ENCODE assay signal across 20 mouse cellular contexts in genomic region chr1:140264696-140265095, GRCm38 (mm10). TPM values are rescaled to one million over a fixed set of nuclear protein-coding genes. Genes with fewer than 3 reads are reported as not detected.
DNase-seq lines count a peak whose midpoint lies in the region; ATAC-seq and TF ChIP-seq lines count a peak whose summit lies in the region.
"Had no signal": no experiment of that assay in that cellular context is flagged by ENCODE, and none has a peak within 500 bp of the region (broad histone marks: within the 10 kb centered on the region; RNA-seq: fewer than 3 reads in every experiment).

No protein-coding gene starts in this region.

- no peak for TF ChIP-seq POLR2A in kidney, adult 2 months (IDR thresholded peaks at IDR 0.05; ENCODE audit: low read depth, low read length)

- H3K4me3 ChIP-seq in kidney, adult 2 months (ENCODE audit: insufficient read depth, low read depth, low read length): no peak overlapping the region
- H3K4me3 ChIP-seq in liver, postnatal 0 days (ENCODE audit: low read depth, low read length): no peak overlapping the region
- H3K4me3 ChIP-seq in liver, embryonic 11.5 days (ENCODE audit: low read depth, low read length): no peak overlapping the region
- no peak overlapping the region for H3K4me3 ChIP-seq in hindbrain, embryonic 10.5 days
- H3K4me3 ChIP-seq: limb, embryonic 13.5 days; lung, embryonic 15.5 days; midbrain, embryonic 15.5 days; neural tube, embryonic 15.5 days had no signal

- intact Hi-C loops in gastrocnemius, postnatal 14 days (cut with DNase I; ENCODE audit: low total_unique reads): no loop called here

- WGBS in kidney, adult 2 months: 61% methylated on average over 3 of the region's 3 CpGs
- WGBS in liver, postnatal 0 days (ENCODE audit: insufficient replicate concordance): 58% methylated on average over 3 of the region's 3 CpGs
- WGBS in liver, embryonic 11.5 days: 77% methylated on average over 3 of the region's 3 CpGs
- WGBS in hindbrain, embryonic 10.5 days: 92% methylated on average over 3 of the region's 3 CpGs

- TF ChIP-seq EP300 in liver, postnatal 0 days (IDR thresholded peaks at IDR 0.05; ENCODE audit: low read depth): no peak

- DNase-seq in gastrocnemius, adult 18-20 months (ENCODE audit: low spot score): peak; percentile 41
- no peak for DNase-seq in gastrocnemius, postnatal 25 days
- DNase-seq in kidney, adult 2 months: peak; percentile 23
- DNase-seq in kidney, adult 18-20 months: no peak
- DNase-seq in liver, postnatal 0 days: peak; percentile 29
- DNase-seq in liver, embryonic 11.5 days (ENCODE audit: low spot score): no peak
- peak; percentile 7 for DNase-seq in gastrocnemius, postnatal 14 days
- no peak for DNase-seq in hindbrain, embryonic 10.5 days (ENCODE audit: low spot score)
- DNase-seq: cerebellum, adult 18-20 months; embryo, embryonic 11 days; thymus, postnatal 36 days had no signal

- H3K36me3 ChIP-seq in kidney, adult 2 months (ENCODE audit: control insufficient read depth, insufficient read depth, low read length): no peaks in the 10 kb centered on the region
- H3K36me3 ChIP-seq in liver, postnatal 0 days (replicated peaks; ENCODE audit: insufficient read depth, low read length): no peaks in the 10 kb centered on the region
- H3K36me3 ChIP-seq in liver, embryonic 11.5 days (ENCODE audit: control insufficient read depth, insufficient read depth, low read length): no peaks in the 10 kb centered on the region
- no peaks in the 10 kb centered on the region for H3K36me3 ChIP-seq in hindbrain, embryonic 10.5 days
- H3K36me3 ChIP-seq: limb, embryonic 13.5 days; lung, embryonic 15.5 days; midbrain, embryonic 15.5 days; neural tube, embryonic 15.5 days had no signal

- no peaks in the 10 kb centered on the region for H3K9me3 ChIP-seq in liver, postnatal 0 days (ENCODE audit: low read length)
- H3K9me3 ChIP-seq in liver, embryonic 11.5 days (ENCODE audit: control insufficient read depth, low read length): no peaks in the 10 kb centered on the region
- no peaks in the 10 kb centered on the region for H3K9me3 ChIP-seq in hindbrain, embryonic 10.5 days
- H3K9me3 ChIP-seq: limb, embryonic 13.5 days; lung, embryonic 15.5 days; midbrain, embryonic 15.5 days; neural tube, embryonic 15.5 days had no signal

- TF ChIP-seq CTCF in kidney, adult 2 months (conservative IDR thresholded peaks at IDR 0.05; ENCODE audit: insufficient read depth, insufficient read length, low read depth, low read length): no peak
- no peak for TF ChIP-seq CTCF in liver, postnatal 0 days (IDR thresholded peaks at IDR 0.05; ENCODE audit: low read depth)

- H3K27me3 ChIP-seq in kidney, adult 2 months (replicated peaks; ENCODE audit: control insufficient read depth, insufficient read depth, low read length): no peaks in the 10 kb centered on the region
- no peaks in the 10 kb centered on the region for H3K27me3 ChIP-seq in liver, postnatal 0 days (ENCODE audit: insufficient read depth, low read length)
- no peaks in the 10 kb centered on the region for H3K27me3 ChIP-seq in liver, embryonic 11.5 days (replicated peaks; ENCODE audit: control insufficient read depth, insufficient read depth, low read length)
- H3K27me3 ChIP-seq in hindbrain, embryonic 10.5 days (ENCODE audit: insufficient read depth, poor library complexity, severe bottlenecking): no peaks in the 10 kb centered on the region
- H3K27me3 ChIP-seq: limb, embryonic 13.5 days; lung, embryonic 15.5 days; midbrain, embryonic 15.5 days; neural tube, embryonic 15.5 days had no signal

- no peak overlapping the region for H3K9ac ChIP-seq in liver, postnatal 0 days (replicated peaks)
- no peak overlapping the region for H3K9ac ChIP-seq in liver, embryonic 11.5 days (ENCODE audit: low read depth, low read length)
- H3K9ac ChIP-seq: limb, embryonic 13.5 days; lung, embryonic 15.5 days; midbrain, embryonic 15.5 days; neural tube, embryonic 15.5 days had no signal

- no peaks in the 10 kb centered on the region for H3K4me1 ChIP-seq in kidney, adult 2 months (ENCODE audit: control insufficient read depth, insufficient read depth, low read length)
- peaks cover 11% of the 10 kb centered on the region for H3K4me1 ChIP-seq in liver, postnatal 0 days (ENCODE audit: insufficient read depth)
- H3K4me1 ChIP-seq in liver, embryonic 11.5 days (replicated peaks; ENCODE audit: control insufficient read depth, insufficient read depth, low read length): no peaks in the 10 kb centered on the region
- no peaks in the 10 kb centered on the region for H3K4me1 ChIP-seq in hindbrain, embryonic 10.5 days (replicated peaks)
- H3K4me1 ChIP-seq: lung, embryonic 15.5 days; midbrain, embryonic 15.5 days; neural tube, embryonic 15.5 days had no signal

- ATAC-seq in liver, postnatal 0 days: no peak
- no peak for ATAC-seq in liver, embryonic 11.5 days (replicated peaks; ENCODE audit: low FRiP score)
- ATAC-seq: hindbrain, postnatal 0 days; intestine, postnatal 0 days; midbrain, embryonic 15.5 days had no signal

- no peak overlapping the region for H3K27ac ChIP-seq in kidney, adult 2 months (ENCODE audit: insufficient read depth, low read depth, low read length)
- no peak overlapping the region for H3K27ac ChIP-seq in liver, postnatal 0 days (ENCODE audit: low read depth)
- H3K27ac ChIP-seq in liver, embryonic 11.5 days (ENCODE audit: low read depth, low read length): no peak overlapping the region
- no peak overlapping the region for H3K27ac ChIP-seq in hindbrain, embryonic 10.5 days
- H3K27ac ChIP-seq: hindbrain, postnatal 0 days; limb, embryonic 13.5 days; lung, embryonic 15.5 days; midbrain, embryonic 15.5 days; neural tube, embryonic 15.5 days had no signal

- H3K4me2 ChIP-seq in liver, postnatal 0 days (ENCODE audit: low read depth, low read length): no peak overlapping the region
- no peak overlapping the region for H3K4me2 ChIP-seq in liver, embryonic 11.5 days
- H3K4me2 ChIP-seq: heart, embryonic 11.5 days; limb, embryonic 13.5 days; lung, embryonic 15.5 days; midbrain, embryonic 15.5 days; neural tube, embryonic 15.5 days had no signal

RNA-seq across cellular contexts. Expression of gene Kcnt2, which starts 18.7 kb away (rescaled TPM):
- under 1 TPM; 0.30 to 0.62 TPM for total RNA-seq in gastrocnemius, adult 18-20 months (2021)
- under 1 TPM; 0.27 to 0.41 TPM for total RNA-seq in gastrocnemius, postnatal 25 days (2021)
- 0.23 and 0.26 TPM in 2 replicates for polyA plus RNA-seq in kidney, adult 2 months (2012; rRNA removed)
- 0.12 and 0.19 TPM in 2 replicates for polyA plus RNA-seq in liver, postnatal 0 days (2015; fragmentation: Nextera tagmentation; extraction: Ambion mirVana)
- 0.17 and 0.49 TPM in 2 replicates for polyA plus RNA-seq in liver, embryonic 11.5 days (2014; fragmentation: Nextera tagmentation; extraction: Ambion mirVana)
- under 1 TPM; 0.45 to 0.47 TPM for total RNA-seq in gastrocnemius, postnatal 14 days (2021)
- 1.0 and 1.1 TPM in 2 replicates for polyA plus RNA-seq in hindbrain, embryonic 10.5 days (2016; fragmentation: Nextera tagmentation; extraction: Ambion mirVana)
- total RNA-seq: hematopoietic stem cell, adult 5-6 weeks; megakaryocyte-erythroid progenitor cell, adult 5-6 weeks had no signal

Comparison
In these comparisons a context has a peak if more than half of its experiments do, and no peak if none do; other contexts are left out.
1. DNase-seq: peak in gastrocnemius, adult 18-20 months (single experiment), kidney, adult 2 months (single experiment), liver, postnatal 0 days (single experiment) and gastrocnemius, postnatal 14 days (single experiment); none in gastrocnemius, postnatal 25 days (single experiment), kidney, adult 18-20 months (single experiment), liver, embryonic 11.5 days (single experiment) and hindbrain, embryonic 10.5 days (single experiment).